Mouse (Mus musculus) mouse trophoblast stem cell (cell line): ENCODE results near the gene Slc38a9.

Experiments used
- in situ Hi-C, 2 experiments: fragments of 300-500 bp; cut with MseI, MboI; formaldehyde crosslinking; loops; 2 replicates in 1 of 2; 3 replicates in 1 of 2; pipeline ENCODE4 v1.15.1; 2025

Gene Slc38a9

GRCm38 (mm10) chr13:112764556-112764955 lies 104.0 kb downstream of the Slc38a9 start:
- in situ Hi-C loops, result no loop called here

DNA sequence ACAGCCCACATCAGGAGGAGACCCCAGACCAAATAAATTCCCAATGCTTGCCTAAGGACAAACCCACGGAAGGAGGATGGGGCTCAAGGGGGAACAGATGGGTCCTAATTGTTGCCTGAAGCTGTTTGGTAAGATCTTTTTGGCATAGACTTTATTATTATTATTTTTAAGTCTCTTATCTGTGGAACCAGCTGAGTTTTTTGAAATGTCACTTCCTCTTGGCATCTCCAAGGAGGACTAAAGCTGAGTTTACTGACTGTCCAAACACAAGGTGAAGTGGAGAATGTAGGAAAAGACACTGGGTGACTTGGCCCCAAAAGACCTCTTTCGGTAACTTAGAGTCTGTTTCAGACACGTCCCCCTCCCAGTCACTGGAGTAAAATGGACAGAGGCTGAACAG lies 105.1 kb downstream of the Slc38a9 start:
- in situ Hi-C loops, result no loop called here

- in situ Hi-C loops, result no loop called here
Observed at GRCm38 (mm10) chr13:112770528-112771328, 110.2 kb downstream of the Slc38a9 start.

- in situ Hi-C loops, result no loop called here
Observed at GRCm38 (mm10) chr13:112771447-112772208, 111.1 kb downstream of the Slc38a9 start.

DNA sequence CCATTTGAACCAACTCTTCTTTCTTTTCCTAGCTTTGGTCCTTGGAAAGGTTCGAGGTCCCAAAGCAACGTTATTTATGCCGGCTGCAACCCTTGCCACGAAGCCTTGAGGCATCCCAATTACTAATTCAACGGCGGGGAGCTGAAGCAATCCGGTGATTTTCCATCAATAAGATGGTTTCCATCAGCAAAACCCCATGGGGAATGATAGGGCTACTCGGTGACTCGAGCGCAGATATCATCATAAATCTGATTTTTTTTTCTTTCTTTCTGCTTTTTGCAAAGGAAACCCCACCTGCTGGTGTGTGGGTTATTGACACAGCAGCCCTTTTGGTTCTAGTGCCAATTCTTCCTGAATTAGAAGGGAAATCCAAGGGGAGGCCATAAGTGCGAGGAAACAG lies 111.7 kb downstream of the Slc38a9 start:
- in situ Hi-C loops, result no loop called here

DNA sequence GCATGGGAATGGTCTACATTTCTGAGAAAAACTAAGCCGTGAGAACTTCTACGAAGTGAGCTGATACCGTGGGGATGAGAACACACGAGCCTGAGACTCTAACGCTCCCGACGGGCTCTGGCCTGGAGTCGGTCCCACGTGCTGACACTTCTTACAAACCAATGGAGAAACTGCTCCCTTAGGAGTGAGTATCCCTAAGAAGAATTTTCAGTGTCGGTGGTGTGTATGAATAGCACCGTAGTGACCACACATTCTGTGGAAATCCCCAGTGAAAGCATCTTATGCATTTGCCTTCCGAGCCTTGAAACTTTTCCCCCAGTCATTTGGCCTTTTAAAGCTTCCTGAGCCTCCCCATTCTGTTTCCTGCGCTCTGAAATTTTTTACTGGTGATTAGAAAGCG lies 112.3 kb downstream of the Slc38a9 start:
- in situ Hi-C loops, result no loop called here

DNA sequence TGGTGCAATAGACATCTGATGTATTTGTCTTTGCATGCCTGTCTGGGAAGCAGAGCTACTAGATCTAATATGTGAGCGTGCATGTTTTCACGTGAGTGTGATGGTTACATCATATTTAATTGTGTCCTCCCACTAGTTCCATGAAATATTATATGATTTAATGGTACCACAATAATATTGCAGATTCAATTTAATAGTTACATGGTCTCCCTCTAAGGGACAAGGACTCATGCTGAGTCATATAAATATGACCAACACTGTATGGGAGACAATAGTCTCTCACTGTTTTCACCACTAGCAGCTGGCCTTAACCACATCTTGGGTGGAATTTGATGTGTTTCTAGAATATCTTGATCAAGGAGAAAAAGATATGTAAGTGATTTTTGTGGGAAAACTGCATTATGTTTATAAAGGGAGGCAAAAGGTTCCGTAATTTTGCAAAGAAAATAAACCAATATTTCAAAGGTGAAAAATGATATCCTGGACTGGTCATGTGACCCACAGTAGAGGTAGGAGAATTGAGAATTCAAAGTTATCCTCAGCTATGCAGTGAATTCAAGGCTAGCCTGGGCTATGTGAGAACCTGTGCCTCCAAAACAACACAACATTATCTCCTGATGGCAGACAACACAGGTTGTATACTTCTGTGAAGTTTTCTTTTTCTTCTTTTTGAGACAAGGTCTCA lies 113.6 kb downstream of the Slc38a9 start:
- in situ Hi-C loops, result no loop called here

DNA sequence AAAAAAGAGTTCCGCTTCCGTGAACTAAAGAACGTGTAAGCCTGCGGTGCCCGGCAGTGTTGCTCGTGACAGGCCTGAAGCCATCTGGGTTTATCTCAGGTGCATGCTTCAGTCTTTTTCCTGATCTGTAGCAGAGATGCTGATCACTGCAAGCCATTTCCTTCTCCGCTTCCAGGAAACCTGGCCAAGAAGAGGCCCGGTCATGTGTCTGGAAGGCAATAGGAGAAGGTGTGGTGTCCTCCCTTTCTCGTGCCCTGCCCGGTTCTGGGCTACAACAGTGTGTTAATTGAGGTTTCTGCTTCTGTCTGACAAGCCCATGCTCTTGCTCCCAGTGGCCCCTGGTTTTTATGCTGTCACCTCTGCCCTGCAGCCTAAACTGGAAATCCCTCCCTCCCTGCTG lies 115.3 kb downstream of the Slc38a9 start:
- in situ Hi-C loops, result no loop called here

DNA sequence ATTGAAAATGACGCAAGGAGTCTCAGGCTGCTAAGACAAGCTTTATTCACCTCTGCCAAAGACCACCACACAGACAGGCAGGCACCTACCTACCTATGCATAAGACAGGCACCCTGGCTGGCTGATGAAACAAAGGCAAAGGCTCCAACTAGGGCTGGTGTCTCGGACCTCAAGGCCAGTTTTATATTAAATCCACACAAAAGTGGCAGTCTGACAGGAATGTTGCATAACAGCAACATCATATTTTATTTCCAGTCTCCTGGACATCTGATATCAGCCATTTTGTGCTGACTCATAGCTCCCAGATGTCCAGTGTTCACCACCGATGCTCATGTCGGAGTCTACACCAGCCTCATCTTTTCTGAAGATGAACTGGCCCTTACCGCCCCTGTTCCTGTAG lies 117.9 kb downstream of the Slc38a9 start:
- in situ Hi-C loops, result no loop called here

DNA sequence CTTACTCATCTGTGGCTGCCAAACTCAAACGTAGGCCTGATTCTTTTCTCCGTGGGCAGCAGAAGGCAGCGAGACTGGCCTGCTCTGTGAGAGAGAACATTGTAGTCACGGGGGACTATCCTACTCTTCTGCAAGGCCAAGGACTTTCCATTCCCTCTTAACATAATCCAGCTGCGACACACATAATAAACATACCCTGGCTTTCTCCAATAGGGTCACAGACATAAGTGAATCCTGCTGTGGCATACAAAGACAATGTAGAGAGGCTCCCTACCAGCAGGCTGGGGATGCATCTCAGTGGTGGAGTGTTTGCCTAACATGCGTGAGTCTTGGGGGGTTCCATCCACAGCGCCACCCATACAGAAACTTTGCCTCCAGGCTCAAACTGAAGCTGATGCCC lies 124.8 kb downstream of the Slc38a9 start:
- in situ Hi-C loops, result no loop called here

- in situ Hi-C loops, result no loop called here
Observed at GRCm38 (mm10) chr13:112786142-112786541, 125.6 kb downstream of the Slc38a9 start.

- in situ Hi-C loops, result no loop called here
Observed at GRCm38 (mm10) chr13:112786942-112787533, 126.5 kb downstream of the Slc38a9 start.
